Mouse (Mus musculus) bone marrow, adult 2 months (tissue): ENCODE measurements at regions not wholly inside any gene's neighbourhood (a gene's known extent, or its start where the extent isn't known, plus 50 kb on each side); places are given as distances from the start of the nearest gene placed in this dataset.

Experiments used
- H3K27ac ChIP-seq: fragments of 200-500 bp; 2 replicates; pipeline ENCODE4 v1.5.1; 2012; ENCODE audit warnings: low read depth, mild to moderate bottlenecking, control low read depth, inconsistent platforms, low read length; ENCODE audit not compliant: control insufficient read depth, poor library complexity, insufficient read depth
- H3K4me1 ChIP-seq: fragments of 200-500 bp; 2 replicates; pipeline ENCODE4 v1.6.1; 2011; ENCODE audit warnings: low read length; ENCODE audit not compliant: control insufficient read depth, insufficient read depth
- H3K4me3 ChIP-seq: fragments of 200-500 bp; replicated peaks from 2 replicates; pipeline ENCODE3; 2011; ENCODE audit warnings: mild to moderate bottlenecking, low read depth, low read length, control low read depth; ENCODE audit not compliant: control insufficient read depth
- CTCF ChIP-seq: fragments of 200-500 bp; IDR thresholded peaks from 2 replicates; pipeline ENCODE4 v1.5.1; 2011; ENCODE audit warnings: low read length, control low read depth; ENCODE audit not compliant: control insufficient read depth, insufficient read depth
- POLR2A ChIP-seq: fragments of 200-500 bp; IDR thresholded peaks from 2 replicates; pipeline ENCODE4 v1.6.1; 2011; ENCODE audit warnings: low read depth, mild to moderate bottlenecking, control low read depth, low read length, borderline replicate concordance; ENCODE audit not compliant: control insufficient read depth
- WGBS: fragments of 180-500 bp; shearing (Covaris S2); methylation state at CpG from one replicate; pipeline ENCODE4 v1.1.7; 2018; 5-methylcytosine and 5-hydroxymethylcytosine counted together

GRCm38 (mm10) chr1:72014580-72014979 lies 197.5 kb downstream of the Mreg start:
- no peak overlapping the region for H3K4me3 ChIP-seq
- no peak for TF ChIP-seq POLR2A
- TF ChIP-seq CTCF: no peak
- no peaks in the 10 kb centered on the region for H3K4me1 ChIP-seq
- no peak overlapping the region for H3K27ac ChIP-seq
- WGBS: 16% methylated on average over 2 of the region's 2 CpGs

- Histone ChIP-seq H3K4me1 (no peaks in the 10 kb centered on the region), H3K27ac (no peak overlapping the region), H3K4me3 (no peak overlapping the region)
- TF ChIP-seq POLR2A (no peak), CTCF (no peak)
- 62% methylated on average over 7 of the region's 7 CpGs for whole genome bisulfite sequencing
Observed at GRCm38 (mm10) chr1:72013863-72014262, 198.2 kb downstream of the Mreg start.

GRCm38 (mm10) chr1:72012710-72013109 lies 199.4 kb downstream of the Mreg start:
- H3K4me1 ChIP-seq: no peaks in the 10 kb centered on the region; the same call in 1 of the 2 replicates
- H3K27ac ChIP-seq: no peak overlapping the region
- 87% methylated on average over 7 of the region's 7 CpGs for WGBS
- TF ChIP-seq POLR2A (no peak), CTCF (no peak)
- H3K4me3 ChIP-seq: no peak overlapping the region

DNA sequence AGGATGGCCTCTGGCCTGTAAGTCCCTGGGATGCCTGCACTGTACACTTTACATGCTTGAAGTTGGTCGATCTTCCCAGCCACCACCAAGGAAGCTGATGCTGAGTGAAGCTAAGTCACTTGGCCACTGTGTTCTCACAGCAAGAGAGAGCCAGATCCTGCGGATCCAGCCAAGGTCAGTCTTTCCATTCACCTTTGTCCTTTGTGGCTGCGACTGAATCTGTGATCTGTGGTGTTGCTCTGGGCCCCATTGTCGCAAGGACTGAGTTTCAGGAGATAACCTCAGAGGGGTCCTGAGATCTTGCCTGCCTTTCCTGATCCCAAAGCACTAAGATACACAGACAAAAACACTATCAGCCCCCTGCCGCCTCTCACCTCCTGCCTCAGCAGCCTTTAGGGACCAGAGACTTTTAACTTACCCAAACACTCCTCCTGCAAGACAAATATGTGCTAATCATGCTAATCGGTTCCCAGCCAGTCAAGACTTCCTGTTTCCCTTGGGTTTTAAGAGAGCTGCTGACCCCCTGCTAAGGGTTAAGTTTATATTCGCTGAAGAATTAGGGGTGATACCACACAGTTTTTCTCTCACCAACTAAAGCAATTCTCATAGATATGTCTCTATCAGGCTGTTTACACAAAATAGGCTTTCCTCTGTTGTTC lies 202.7 kb downstream of the Mreg start:
- WGBS: 46% methylated on average over 7 of the region's 7 CpGs
- TF ChIP-seq POLR2A (no peak), CTCF (no peak)
- no peaks in the 10 kb centered on the region; the same call in 1 of the 2 replicates for H3K4me1 ChIP-seq
- no peak overlapping the region for H3K27ac ChIP-seq
- no peak overlapping the region for H3K4me3 ChIP-seq

- Histone ChIP-seq H3K27ac (no peak overlapping the region), H3K4me3 (no peak overlapping the region), H3K4me1 (no peaks in the 10 kb centered on the region; the same call in 1 of the 2 replicates)
- no peak for TF ChIP-seq POLR2A
- no peak for TF ChIP-seq CTCF
- 91% methylated on average over 7 of the region's 7 CpGs for WGBS
Observed at GRCm38 (mm10) chr1:72006696-72007291, 205.3 kb downstream of the Mreg start.

DNA sequence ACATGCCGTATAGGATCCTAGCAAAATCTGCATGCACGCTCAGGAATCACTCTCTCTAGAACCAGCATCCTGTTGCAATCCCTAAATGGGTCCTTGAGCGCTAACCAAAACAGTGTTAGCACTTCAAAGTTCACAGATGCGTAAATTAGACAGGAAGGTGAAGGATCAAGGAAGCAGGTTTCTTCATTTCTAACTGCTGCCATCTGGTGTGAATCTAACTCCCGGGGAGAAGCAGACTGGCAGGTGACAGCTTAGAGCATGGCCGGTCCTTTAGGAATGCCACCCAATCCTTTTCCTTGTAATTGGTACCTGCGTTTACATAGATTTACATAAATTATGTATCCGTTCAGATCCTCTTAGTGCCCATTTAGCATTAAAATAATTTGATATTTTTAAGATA lies 206.2 kb downstream of the Mreg start:
- H3K4me1 ChIP-seq: no peaks in the 10 kb centered on the region; the same call in 1 of the 2 replicates
- no peak for TF ChIP-seq POLR2A
- TF ChIP-seq CTCF: no peak
- no peak overlapping the region for H3K27ac ChIP-seq
- WGBS: 81% methylated on average over 8 of the region's 8 CpGs
- no peak overlapping the region for H3K4me3 ChIP-seq

DNA sequence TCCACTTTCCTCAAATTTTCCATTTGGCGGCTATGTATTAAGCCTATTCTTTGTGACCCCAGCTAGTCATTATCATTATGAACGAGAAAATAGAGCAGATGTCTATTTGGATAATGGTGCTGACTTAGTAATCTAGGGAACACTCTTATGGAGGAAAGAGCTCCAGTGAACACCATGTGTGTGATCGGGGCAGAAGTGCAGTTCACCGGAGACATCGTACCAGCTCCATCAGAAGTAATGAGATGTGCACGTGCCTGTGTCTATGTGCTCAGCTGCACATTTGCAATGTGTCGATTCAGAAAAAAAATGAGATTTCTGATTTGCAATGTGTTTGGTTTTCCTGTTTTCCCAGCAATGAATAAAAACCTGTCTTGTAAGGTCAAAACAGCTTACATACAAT lies 206.6 kb downstream of the Mreg start:
- WGBS: 85% methylated on average over 7 of the region's 7 CpGs
- no peak overlapping the region for H3K4me3 ChIP-seq
- H3K27ac ChIP-seq: no peak overlapping the region
- TF ChIP-seq CTCF (no peak), POLR2A (no peak)
- no peaks in the 10 kb centered on the region; the same call in 1 of the 2 replicates for H3K4me1 ChIP-seq

DNA sequence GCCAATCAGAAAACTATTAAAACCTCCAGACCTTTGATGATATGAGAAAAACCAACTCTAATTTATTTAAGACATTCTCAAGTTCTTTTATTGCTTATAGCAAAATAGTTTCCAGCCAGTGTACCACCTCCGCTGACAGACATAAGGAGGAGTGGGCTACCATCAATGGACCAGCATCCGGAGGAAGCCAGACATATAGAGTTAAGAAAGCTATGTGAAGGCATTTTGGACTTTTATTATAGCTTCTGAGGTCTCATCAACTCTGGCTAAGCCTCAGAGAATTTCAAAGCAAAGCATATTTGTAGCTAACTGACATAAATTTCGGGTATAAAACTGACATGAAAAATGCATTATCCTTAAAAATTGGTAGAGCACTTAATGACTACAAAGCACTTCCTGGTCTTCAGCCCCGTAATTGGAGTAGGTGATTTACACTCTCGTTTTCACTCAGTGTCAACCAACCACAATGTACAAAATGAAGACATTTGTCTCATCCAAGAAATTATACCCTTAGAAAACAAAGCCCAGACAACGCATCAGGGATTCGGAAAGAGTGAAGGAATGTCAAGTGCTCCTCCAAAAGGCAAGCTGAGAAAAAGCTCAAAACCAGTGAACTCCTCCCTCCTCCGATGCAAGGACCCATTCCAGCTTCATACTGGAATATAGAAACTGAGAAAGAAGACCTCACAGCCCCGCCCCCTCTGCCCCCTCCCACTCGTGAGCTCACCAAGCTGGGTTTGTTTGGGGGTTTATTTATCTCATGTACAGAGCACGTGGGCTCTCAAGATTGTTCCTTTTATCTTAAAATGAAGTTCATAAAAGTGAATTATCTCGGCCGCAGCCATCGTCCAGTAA lies 208.5 kb downstream of the Mreg start:
- no peak for TF ChIP-seq CTCF
- no peak for TF ChIP-seq POLR2A
- WGBS: 78% methylated on average over 14 of the region's 14 CpGs
- no peaks in the 10 kb centered on the region; the same call in 1 of the 2 replicates for H3K4me1 ChIP-seq
- H3K27ac ChIP-seq: no peak overlapping the region
- no peak overlapping the region for H3K4me3 ChIP-seq
